Mouse (Mus musculus): ENCODE results near the gene Tpsg1. TPM values are rescaled to one million over a fixed set of nuclear protein-coding genes. Genes with fewer than 3 reads are reported as not detected.
A peak's percentile ranks its signal among the peaks of the same experiment; 100 is the strongest.

Tpsg1 gene
- polyA plus RNA-seq, 1 experiment from 2014 or later: 13.3 TPM

DNA sequence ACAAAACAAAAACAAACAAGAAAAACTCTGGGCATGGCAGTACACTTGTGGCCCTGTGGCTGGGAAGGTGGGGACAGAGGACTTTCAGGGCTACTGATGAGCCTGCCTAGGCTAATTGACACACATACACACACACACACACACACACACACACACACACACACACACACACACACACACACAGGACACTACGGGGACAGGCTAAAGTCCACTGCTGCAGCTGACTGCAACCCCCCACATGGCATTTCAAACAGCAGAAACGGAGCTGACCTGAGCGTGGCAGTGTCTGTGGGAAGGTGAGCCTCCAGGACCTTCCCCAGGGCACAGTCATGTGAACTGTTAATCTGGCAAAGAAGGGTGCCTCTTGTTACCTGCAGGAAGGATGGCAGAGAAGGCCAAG, 27.6 kb upstream of the Tpsg1 start:
- no peak overlapping the region for H3K27ac ChIP-seq (ENCODE audit: low read depth, low read length)
- H3K4me3 ChIP-seq (ENCODE audit: low read depth, low read length): no peak overlapping the region
- no peaks in the 10 kb centered on the region for H3K36me3 ChIP-seq (ENCODE audit: control insufficient read depth, insufficient read depth)
- no peak overlapping the region for H3K4me2 ChIP-seq (replicated peaks; ENCODE audit: low read depth)
- H3K9me3 ChIP-seq (ENCODE audit: control insufficient read depth): no peaks in the 10 kb centered on the region
- no peak overlapping the region for H3K9ac ChIP-seq (ENCODE audit: low read depth, low read length)
- no peak for TF ChIP-seq CTCF (IDR thresholded peaks at IDR 0.05; ENCODE audit: low read depth)
- no peaks in the 10 kb centered on the region for H3K27me3 ChIP-seq (replicated peaks; ENCODE audit: control insufficient read depth, insufficient read depth, low read length)
- H3K4me1 ChIP-seq (replicated peaks; ENCODE audit: control insufficient read depth, insufficient read depth, low read length): no peaks in the 10 kb centered on the region
- no peak for ATAC-seq
- WGBS: 28% methylated on average over 3 of the region's 3 CpGs

DNA sequence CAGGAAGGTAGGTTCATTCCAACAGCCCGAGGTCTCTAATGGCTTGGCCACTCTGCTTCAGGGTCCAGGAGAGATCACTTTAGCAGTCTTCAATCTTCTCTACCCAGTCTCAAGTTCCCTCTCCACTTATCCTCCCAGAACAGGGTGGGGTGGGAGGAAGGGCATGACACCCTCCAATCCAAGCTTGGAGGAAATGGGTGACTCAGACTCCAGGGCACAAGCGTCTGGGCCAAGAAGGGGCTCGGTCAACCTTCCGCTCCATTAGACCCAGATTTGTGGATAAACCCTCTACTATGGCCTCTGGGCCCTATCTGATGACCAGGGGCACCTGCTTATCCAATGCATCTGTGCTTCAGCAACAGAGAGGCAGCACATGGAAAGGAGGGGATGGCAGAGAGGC, 23.6 kb upstream of the Tpsg1 start, which contains the start of gene Tpsab1:
Gene Tpsab1, minus strand, starts transcription at position 101 of the 400 bp plus-strand sequence.
- Histone ChIP-seq H3K4me2 (replicated peaks; ENCODE audit: low read depth) (no peak within 1 kb of the TSS), H3K36me3 (ENCODE audit: control insufficient read depth, insufficient read depth) (no peaks in the 10 kb centered on the region), H3K27ac (ENCODE audit: low read depth, low read length) (no peak within 1 kb of the TSS), H3K27me3 (replicated peaks; ENCODE audit: control insufficient read depth, insufficient read depth, low read length) (no peaks in the 10 kb centered on the region), H3K4me3 (ENCODE audit: low read depth, low read length) (no peak within 1 kb of the TSS), H3K4me1 (replicated peaks; ENCODE audit: control insufficient read depth, insufficient read depth, low read length) (no peaks in the 10 kb centered on the region), H3K9ac (ENCODE audit: low read depth, low read length) (no peak within 1 kb of the TSS), H3K9me3 (ENCODE audit: control insufficient read depth) (no peaks in the 10 kb centered on the region)
- 86% methylated on average over 4 of the region's 4 CpGs for WGBS
- TF ChIP-seq CTCF (IDR thresholded peaks at IDR 0.05; ENCODE audit: low read depth): no peak
- no peak for ATAC-seq

DNA sequence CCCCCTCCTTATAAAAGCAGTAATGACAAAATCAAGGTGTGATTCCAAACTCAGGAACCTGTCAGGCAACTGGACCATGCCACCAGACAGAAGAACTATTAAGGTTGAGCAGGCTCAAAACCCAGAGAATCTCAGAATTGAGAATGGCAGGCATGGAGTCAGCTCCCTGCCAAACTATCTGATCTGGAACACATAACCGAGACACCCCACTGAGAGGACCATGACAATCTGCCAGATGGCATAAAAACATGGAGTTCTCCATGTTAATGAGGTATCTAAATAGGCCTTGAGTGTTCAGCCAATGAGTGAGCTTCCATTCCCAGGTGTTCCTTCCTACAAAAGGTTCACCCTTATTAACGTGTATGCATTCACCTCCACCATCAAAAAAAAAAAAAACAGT, 7.8 kb upstream of the Tpsg1 start:
- Histone ChIP-seq H3K9me3 (ENCODE audit: control insufficient read depth) (no peaks in the 10 kb centered on the region), H3K36me3 (ENCODE audit: control insufficient read depth, insufficient read depth) (no peaks in the 10 kb centered on the region), H3K9ac (ENCODE audit: low read depth, low read length) (no peak overlapping the region), H3K27me3 (replicated peaks; ENCODE audit: control insufficient read depth, insufficient read depth, low read length) (no peaks in the 10 kb centered on the region), H3K4me3 (ENCODE audit: low read depth, low read length) (no peak overlapping the region), H3K27ac (ENCODE audit: low read depth, low read length) (no peak overlapping the region), H3K4me2 (replicated peaks; ENCODE audit: low read depth) (no peak overlapping the region), H3K4me1 (replicated peaks; ENCODE audit: control insufficient read depth, insufficient read depth, low read length) (no peaks in the 10 kb centered on the region)
- WGBS: 68% methylated on average over 2 of the region's 2 CpGs
- no peak for TF ChIP-seq CTCF (IDR thresholded peaks at IDR 0.05; ENCODE audit: low read depth)
- no peak for ATAC-seq

DNA sequence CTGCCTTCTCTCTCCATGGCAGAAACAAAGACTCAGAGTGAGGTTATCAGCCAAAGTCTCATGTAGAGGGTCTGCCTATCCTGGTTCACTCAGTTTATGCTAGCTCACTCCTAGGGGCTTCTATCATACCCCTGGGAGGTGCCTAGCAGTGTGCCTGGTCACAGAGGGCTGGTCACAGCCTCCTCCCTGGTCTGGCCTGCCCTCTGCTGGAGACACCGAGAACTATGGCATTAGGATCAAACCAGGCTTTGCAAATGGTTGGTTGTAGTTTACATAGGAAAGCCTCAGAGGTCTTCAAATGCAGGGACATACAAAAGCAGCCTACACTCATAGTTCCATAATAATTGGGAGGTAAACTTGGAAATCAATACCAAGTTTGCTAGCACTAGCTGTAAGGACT, 5.3 kb upstream of the Tpsg1 start:
- peak; percentile 87 for TF ChIP-seq CTCF (IDR thresholded peaks at IDR 0.05; ENCODE audit: low read depth)
- Histone ChIP-seq H3K9ac (ENCODE audit: low read depth, low read length) (no peak overlapping the region), H3K4me1 (replicated peaks; ENCODE audit: control insufficient read depth, insufficient read depth, low read length) (no peaks in the 10 kb centered on the region), H3K27ac (ENCODE audit: low read depth, low read length) (no peak overlapping the region), H3K4me2 (replicated peaks; ENCODE audit: low read depth) (no peak overlapping the region), H3K27me3 (replicated peaks; ENCODE audit: control insufficient read depth, insufficient read depth, low read length) (no peaks in the 10 kb centered on the region), H3K9me3 (ENCODE audit: control insufficient read depth) (no peaks in the 10 kb centered on the region), H3K36me3 (ENCODE audit: control insufficient read depth, insufficient read depth) (no peaks in the 10 kb centered on the region), H3K4me3 (ENCODE audit: low read depth, low read length) (no peak overlapping the region)
- no peak for ATAC-seq
- 10% methylated on average over 1 of the region's 1 CpGs for WGBS

DNA sequence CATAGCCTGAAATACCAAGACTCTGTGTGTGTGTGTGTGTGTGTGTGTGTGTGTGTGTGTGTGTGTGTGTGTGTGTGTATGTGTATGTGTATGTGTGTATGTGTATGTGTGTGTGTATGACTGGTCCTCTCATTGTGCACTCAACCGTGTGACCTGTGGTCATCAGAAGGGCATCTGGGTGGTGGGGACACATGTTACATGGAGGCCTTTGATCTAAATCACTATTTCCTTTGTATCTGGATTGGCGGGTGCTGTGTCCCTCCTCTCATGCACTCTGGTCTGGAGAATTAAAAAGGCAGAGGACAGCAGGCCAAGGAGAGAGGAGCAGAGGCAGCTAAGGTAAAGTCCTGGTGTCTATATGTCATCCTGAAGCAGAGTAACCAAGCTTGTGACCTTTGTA, 3.1 kb upstream of the Tpsg1 start, which contains the start of gene Tpsb2:
Gene Tpsb2, plus strand, starts transcription at position 301 of the 400 bp plus-strand sequence.
- Histone ChIP-seq H3K9me3 (ENCODE audit: control insufficient read depth) (no peaks in the 10 kb centered on the region), H3K9ac (ENCODE audit: low read depth, low read length) (no peak within 1 kb of the TSS), H3K27ac (ENCODE audit: low read depth, low read length) (no peak within 1 kb of the TSS), H3K4me2 (replicated peaks; ENCODE audit: low read depth) (no peak within 1 kb of the TSS), H3K4me1 (replicated peaks; ENCODE audit: control insufficient read depth, insufficient read depth, low read length) (no peaks in the 10 kb centered on the region), H3K27me3 (replicated peaks; ENCODE audit: control insufficient read depth, insufficient read depth, low read length) (no peaks in the 10 kb centered on the region), H3K4me3 (ENCODE audit: low read depth, low read length) (no peak within 1 kb of the TSS), H3K36me3 (ENCODE audit: control insufficient read depth, insufficient read depth) (no peaks in the 10 kb centered on the region)
- no peak for TF ChIP-seq CTCF (IDR thresholded peaks at IDR 0.05; ENCODE audit: low read depth)
- WGBS: 80% methylated on average over 2 of the region's 2 CpGs
- ATAC-seq: no peak

DNA sequence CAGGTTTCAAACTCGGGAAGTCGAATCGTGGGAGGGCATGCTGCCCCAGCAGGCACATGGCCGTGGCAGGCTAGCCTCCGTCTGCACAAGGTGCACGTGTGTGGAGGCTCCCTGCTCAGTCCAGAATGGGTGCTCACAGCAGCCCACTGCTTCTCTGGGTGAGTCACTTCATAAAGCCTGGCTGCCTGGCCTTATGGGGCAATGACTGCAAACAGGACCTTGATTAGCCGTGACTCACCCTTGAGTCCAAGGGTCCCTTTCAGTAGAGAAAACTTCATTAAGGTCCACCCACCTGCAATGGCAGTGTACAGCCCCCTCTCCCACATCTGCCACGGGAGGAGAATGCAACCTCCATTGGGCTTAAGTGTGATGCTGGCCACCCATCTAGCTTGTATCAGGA, 3.4 kb downstream of the Tpsg1 start:
- Histone ChIP-seq H3K27me3 (replicated peaks; ENCODE audit: control insufficient read depth, insufficient read depth, low read length) (no peaks in the 10 kb centered on the region), H3K9ac (ENCODE audit: low read depth, low read length) (no peak overlapping the region), H3K36me3 (ENCODE audit: control insufficient read depth, insufficient read depth) (no peaks in the 10 kb centered on the region), H3K27ac (ENCODE audit: low read depth, low read length) (no peak overlapping the region), H3K4me3 (ENCODE audit: low read depth, low read length) (no peak overlapping the region), H3K4me2 (replicated peaks; ENCODE audit: low read depth) (no peak overlapping the region), H3K9me3 (ENCODE audit: control insufficient read depth) (no peaks in the 10 kb centered on the region), H3K4me1 (replicated peaks; ENCODE audit: control insufficient read depth, insufficient read depth, low read length) (no peaks in the 10 kb centered on the region)
- peak; percentile 86 for ATAC-seq
- no peak for TF ChIP-seq CTCF (IDR thresholded peaks at IDR 0.05; ENCODE audit: low read depth)
- WGBS: 41% methylated on average over 8 of the region's 8 CpGs

GRCm38 (mm10) chr17:25374011-25374410, 4.9 kb downstream of the Tpsg1 start:
- 35% methylated on average over 9 of the region's 9 CpGs for WGBS
- ATAC-seq: no peak
- Histone ChIP-seq H3K4me2 (replicated peaks; ENCODE audit: low read depth) (no peak overlapping the region), H3K27ac (ENCODE audit: low read depth, low read length) (no peak overlapping the region), H3K4me3 (ENCODE audit: low read depth, low read length) (no peak overlapping the region), H3K4me1 (replicated peaks; ENCODE audit: control insufficient read depth, insufficient read depth, low read length) (no peaks in the 10 kb centered on the region), H3K9ac (ENCODE audit: low read depth, low read length) (no peak overlapping the region), H3K9me3 (ENCODE audit: control insufficient read depth) (no peaks in the 10 kb centered on the region), H3K36me3 (ENCODE audit: control insufficient read depth, insufficient read depth) (no peaks in the 10 kb centered on the region), H3K27me3 (replicated peaks; ENCODE audit: control insufficient read depth, insufficient read depth, low read length) (no peaks in the 10 kb centered on the region)
- peak; percentile 65 for TF ChIP-seq CTCF (IDR thresholded peaks at IDR 0.05; ENCODE audit: low read depth)
